Mouse (Mus musculus): ENCODE results near the gene Slc35f4.

The Slc35f4 gene

GRCm38 (mm10) chr14:49525931-49526291 is at the start of gene Slc35f4:
Gene Slc35f4 (minus strand): TSS chr14:49526046.
- no peak for DNase-seq (ENCODE audit: low spot score)

- no peak for DNase-seq (ENCODE audit: low spot score)
Measured at GRCm38 (mm10) chr14:49568369-49568768, 42.5 kb upstream of the Slc35f4 start.

GRCm38 (mm10) chr14:49560706-49561105 is 34.9 kb upstream of the Slc35f4 start:
- no peak for DNase-seq (ENCODE audit: low spot score)

- DNase-seq (ENCODE audit: low spot score): no peak
Measured at GRCm38 (mm10) chr14:49540104-49540503, 14.3 kb upstream of the Slc35f4 start.

GRCm38 (mm10) chr14:49525176-49525930 is 493 bp downstream of the Slc35f4 start:
- peak; percentile 48 for DNase-seq (ENCODE audit: low spot score)

GRCm38 (mm10) chr14:49524665-49525064 is 1.2 kb downstream of the Slc35f4 start:
- no peak for DNase-seq (ENCODE audit: low spot score)

GRCm38 (mm10) chr14:49515096-49515665 is 10.7 kb downstream of the Slc35f4 start:
- no peak for DNase-seq (ENCODE audit: low spot score)

- no peak for DNase-seq (ENCODE audit: low spot score)
Measured at GRCm38 (mm10) chr14:49514137-49514536, 11.7 kb downstream of the Slc35f4 start.

- no peak for DNase-seq (ENCODE audit: low spot score)
Measured at GRCm38 (mm10) chr14:49495192-49495591, 30.7 kb downstream of the Slc35f4 start.

GRCm38 (mm10) chr14:49493793-49494192 is 32.1 kb downstream of the Slc35f4 start:
- DNase-seq (ENCODE audit: low spot score): no peak

- DNase-seq (ENCODE audit: low spot score): no peak
Measured at GRCm38 (mm10) chr14:49492506-49492905, 33.3 kb downstream of the Slc35f4 start.

- DNase-seq (ENCODE audit: low spot score): no peak
Measured at GRCm38 (mm10) chr14:49476602-49477001, 49.2 kb downstream of the Slc35f4 start.

- no peak for DNase-seq (ENCODE audit: low spot score)
Measured at GRCm38 (mm10) chr14:49461761-49462160, 64.1 kb downstream of the Slc35f4 start.

GRCm38 (mm10) chr14:49460799-49461198 is 65.0 kb downstream of the Slc35f4 start:
- no peak for DNase-seq (ENCODE audit: low spot score)

- DNase-seq (ENCODE audit: low spot score): no peak
Measured at GRCm38 (mm10) chr14:49454283-49454914, 71.4 kb downstream of the Slc35f4 start.

- no peak for DNase-seq (ENCODE audit: low spot score)
Measured at GRCm38 (mm10) chr14:49453782-49454181, 72.1 kb downstream of the Slc35f4 start.

- no peak for DNase-seq (ENCODE audit: low spot score)
Measured at GRCm38 (mm10) chr14:49447669-49448068, 78.2 kb downstream of the Slc35f4 start.

GRCm38 (mm10) chr14:49446461-49446860 is 79.4 kb downstream of the Slc35f4 start:
- no peak for DNase-seq (ENCODE audit: low spot score)

GRCm38 (mm10) chr14:49436811-49437210 is 89.0 kb downstream of the Slc35f4 start:
- DNase-seq (ENCODE audit: low spot score): no peak

- no peak for DNase-seq (ENCODE audit: low spot score)
Measured at GRCm38 (mm10) chr14:49431821-49432220, 94.0 kb downstream of the Slc35f4 start.

GRCm38 (mm10) chr14:49392482-49392881 is 133.4 kb downstream of the Slc35f4 start:
- no peak for DNase-seq (ENCODE audit: low spot score)

- DNase-seq (ENCODE audit: low spot score): no peak
Measured at GRCm38 (mm10) chr14:49362161-49362560, 163.7 kb downstream of the Slc35f4 start.

GRCm38 (mm10) chr14:49355561-49355960 is 170.3 kb downstream of the Slc35f4 start:
- DNase-seq (ENCODE audit: low spot score): no peak

Measured in ovary, postnatal 10 days (tissue).